Mouse (Mus musculus) neural tube, embryonic 11.5 days (tissue): Measurements from ENCODE around the gene Racgap1. TPM values are rescaled to one million over a fixed set of nuclear protein-coding genes. Genes with fewer than 3 reads are reported as not detected.

Source experiments
- ATAC-seq: fragments of 200-750 bp; cut with Nextera tagmentation; 2 replicates; pipeline ENCODE4 v1.8.0; 2017; ENCODE audit warnings: moderate number of reproducible peaks, mild to moderate bottlenecking, moderate TSS enrichment, moderate library complexity; ENCODE audit not compliant: insufficient read depth, low FRiP score, low TSS enrichment
- DNase-seq: peaks from one replicate; pipeline ENCODE4 v3.0.0-alpha.2; 2015; ENCODE audit warnings: low spot score
- H3K27ac ChIP-seq: fragments of 300-500 bp; sonication (generic); 2 replicates; pipeline ENCODE4 v1.5.1; 2014; ENCODE audit warnings: low read depth, mild to moderate bottlenecking, low read length
- H3K27me3 ChIP-seq: fragments of 300-500 bp; sonication (generic); 2 replicates; pipeline ENCODE4 v1.6.1; 2014; ENCODE audit warnings: mild to moderate bottlenecking, low read length, mixed read lengths; ENCODE audit not compliant: control insufficient read depth, insufficient read depth
- H3K36me3 ChIP-seq: fragments of 300-500 bp; sonication (generic); 2 replicates; pipeline ENCODE4 v1.6.1; 2014; ENCODE audit warnings: mild to moderate bottlenecking, low read length, moderate library complexity, mixed read lengths; ENCODE audit not compliant: control insufficient read depth, insufficient read depth
- H3K4me1 ChIP-seq: fragments of 300-500 bp; sonication (generic); 2 replicates; pipeline ENCODE4 v1.6.1; 2014; ENCODE audit warnings: low read length, mixed read lengths; ENCODE audit not compliant: control insufficient read depth, insufficient read depth
- H3K4me2 ChIP-seq: fragments of 300-500 bp; sonication (generic); 2 replicates; pipeline ENCODE4 v1.6.1; 2014; ENCODE audit warnings: low read depth, mild to moderate bottlenecking, moderate library complexity
- H3K4me3 ChIP-seq: fragments of 300-500 bp; sonication (generic); 2 replicates; pipeline ENCODE4 v1.5.1; 2014; ENCODE audit warnings: low read depth, low read length
- H3K9ac ChIP-seq: fragments of 300-500 bp; sonication (generic); 2 replicates; pipeline ENCODE4 v1.6.1; 2014; ENCODE audit warnings: mild to moderate bottlenecking, low read length
- H3K9me3 ChIP-seq: fragments of 300-500 bp; sonication (generic); 2 replicates; pipeline ENCODE4 v1.6.1; 2016; ENCODE audit warnings: low read length; ENCODE audit not compliant: control insufficient read depth
- WGBS: fragments of 180-500 bp; shearing (Covaris S2); extraction: QIAGEN DNeasy Blood & Tissue Kit; methylation state at CpG from one replicate; pipeline ENCODE4 v1.1.7; 2014; 5-methylcytosine and 5-hydroxymethylcytosine counted together
- polyA plus RNA-seq: library from polyadenylated mRNA; unstranded; fragments of >200 nt; fragmentation: Nextera tagmentation; extraction: Ambion mirVana; gene quantifications from 2 replicates; pipeline ENCODE4 v1.2.1, GENCODE M21; 2014

Gene Racgap1
- polyA plus RNA-seq, 1 experiment from 2014 or later: 185 TPM

DNA sequence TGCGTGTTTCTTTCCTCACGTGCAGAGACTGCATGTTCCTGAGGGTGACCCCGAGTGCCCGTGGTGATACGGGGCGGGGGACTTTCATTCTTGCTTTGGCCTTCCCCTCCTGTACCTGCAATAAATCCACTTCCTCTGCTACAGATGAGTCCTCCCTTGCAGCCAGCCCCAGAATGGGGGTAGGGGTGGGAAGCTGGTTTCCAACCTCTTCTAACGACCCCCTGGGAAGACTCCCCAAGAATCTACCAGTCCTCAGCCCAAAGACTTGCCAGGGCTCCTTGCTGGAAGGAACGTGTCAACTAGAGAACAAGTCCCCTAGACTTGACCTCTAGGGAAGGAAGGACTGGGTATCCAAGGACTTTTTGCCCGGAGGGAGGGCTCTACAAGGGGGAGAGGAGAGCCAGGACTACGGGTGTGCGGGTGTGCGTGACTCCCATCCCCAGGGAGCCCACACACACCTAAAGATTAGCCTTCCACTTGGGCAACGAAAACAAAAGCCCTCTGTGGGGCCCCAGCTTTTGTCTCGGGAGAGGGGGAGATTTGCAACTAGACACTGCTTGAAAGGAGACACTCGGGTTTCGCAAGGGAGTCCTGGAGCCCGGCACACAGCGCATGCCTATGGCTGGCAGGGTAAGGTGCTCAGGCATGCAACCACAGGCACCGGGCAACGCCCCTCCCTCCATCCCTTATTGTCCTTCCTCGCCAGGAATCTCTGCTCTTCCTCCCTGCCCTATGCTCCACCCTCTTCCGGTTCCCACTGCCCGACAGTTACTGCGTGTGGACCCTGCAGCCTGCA, 66.9 kb downstream of the Racgap1 start:
- Histone ChIP-seq H3K36me3 (no peaks in the 10 kb centered on the region), H3K9ac (no peak overlapping the region; the same call in 1 of the 2 replicates), H3K4me2 (peak overlapping the region; percentile 49), H3K27ac (no peak overlapping the region), H3K27me3 (peaks cover 75% of the 10 kb centered on the region), H3K9me3 (no peaks in the 10 kb centered on the region), H3K4me3 (peak overlapping the region; percentile 21), H3K4me1 (peaks cover 15% of the 10 kb centered on the region)
- DNase-seq (no peak), ATAC-seq (no peak)
- under 1% methylated on average over 24 of the region's 24 CpGs for WGBS

DNA sequence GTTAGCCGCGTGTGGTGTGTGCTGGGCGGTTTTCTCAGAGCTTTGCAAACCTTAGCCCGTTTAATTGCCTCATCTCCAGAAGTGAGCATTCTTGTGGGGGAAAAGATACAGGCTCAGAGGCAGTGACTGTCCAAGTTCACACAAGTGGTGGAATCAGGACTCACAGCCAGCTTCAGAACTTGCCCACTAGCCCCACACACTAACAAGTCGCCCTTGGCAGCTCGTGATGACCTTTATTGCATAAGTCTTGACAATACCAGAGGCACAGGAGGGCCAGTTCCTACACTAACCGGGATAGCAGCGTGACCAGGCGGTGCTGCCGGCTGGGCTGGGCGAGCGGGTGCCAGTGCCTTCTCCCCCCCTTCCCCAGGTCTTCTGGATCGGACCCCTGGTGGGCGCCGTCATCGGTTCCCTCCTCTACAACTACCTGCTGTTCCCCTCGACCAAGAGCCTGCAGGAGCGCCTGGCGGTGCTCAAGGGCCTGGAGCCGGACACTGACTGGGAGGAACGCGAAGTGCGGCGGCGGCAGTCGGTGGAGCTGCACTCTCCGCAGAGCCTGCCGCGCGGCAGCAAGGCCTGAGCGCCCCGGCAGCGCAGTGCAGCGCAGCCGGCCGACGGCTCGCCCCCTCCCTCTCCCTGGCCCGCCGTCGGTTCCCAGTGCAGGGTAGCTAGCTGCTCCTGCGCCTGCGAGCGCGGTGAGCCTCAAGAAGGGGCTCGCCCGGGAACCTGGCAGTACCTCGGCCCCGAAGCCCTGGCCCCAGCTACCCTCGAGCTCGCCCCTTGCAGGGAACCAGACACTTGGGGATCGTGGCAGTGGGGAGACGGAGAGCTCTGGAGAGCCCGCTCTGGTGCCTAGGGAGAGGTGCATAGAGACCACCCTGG, 67.8 kb downstream of the Racgap1 start:
- Histone ChIP-seq H3K36me3 (no peaks in the 10 kb centered on the region), H3K4me3 (peak overlapping the region; percentile 21), H3K4me2 (peak overlapping the region; percentile 49), H3K9ac (peak overlapping the region; percentile 37), H3K9me3 (no peaks in the 10 kb centered on the region), H3K27me3 (peaks cover 66% of the 10 kb centered on the region), H3K27ac (no peak overlapping the region), H3K4me1 (peaks cover 15% of the 10 kb centered on the region)
- 2% methylated on average over 54 of the region's 54 CpGs for WGBS
- ATAC-seq (no peak), DNase-seq (peak; percentile 68)

DNA sequence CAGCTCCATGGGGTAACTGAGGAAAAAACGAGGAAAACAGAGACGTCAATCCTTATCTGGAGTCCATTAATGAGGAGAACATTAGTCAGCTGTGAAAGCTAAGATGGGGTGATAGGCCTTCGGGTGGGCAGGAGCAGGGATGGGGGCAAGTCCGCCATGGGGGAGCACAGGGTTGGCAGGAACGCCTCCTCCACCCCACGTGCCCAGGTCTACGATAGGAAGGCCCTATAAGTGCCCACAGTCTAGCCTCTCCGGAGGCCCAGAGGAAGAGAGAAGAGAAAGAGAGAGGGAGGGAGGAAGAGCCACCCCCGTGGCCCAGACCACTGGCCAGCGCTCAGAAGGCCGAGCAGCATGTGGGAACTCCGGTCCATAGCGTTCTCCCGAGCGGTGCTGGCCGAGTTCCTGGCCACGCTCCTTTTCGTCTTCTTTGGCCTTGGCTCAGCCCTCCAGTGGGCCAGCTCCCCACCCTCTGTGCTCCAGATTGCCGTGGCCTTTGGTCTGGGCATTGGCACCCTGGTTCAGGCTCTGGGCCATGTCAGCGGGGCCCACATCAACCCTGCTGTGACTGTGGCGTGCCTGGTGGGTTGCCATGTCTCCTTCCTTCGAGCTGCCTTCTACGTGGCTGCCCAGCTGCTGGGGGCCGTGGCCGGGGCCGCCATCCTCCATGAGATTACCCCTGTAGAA, 72.5 kb downstream of the Racgap1 start, which contains the start of gene Aqp2:
Gene Aqp2, plus strand, starts transcription at position 254 of the 684 bp plus-strand sequence.
- no peaks in the 10 kb centered on the region for H3K36me3 ChIP-seq
- DNase-seq (no peak), ATAC-seq (no peak)
- no peaks in the 10 kb centered on the region for H3K9me3 ChIP-seq
- H3K27ac ChIP-seq: no peak within 1 kb of the TSS
- H3K4me3 ChIP-seq: no peak within 1 kb of the TSS
- 84% methylated on average over 26 of the region's 26 CpGs for WGBS
- H3K4me2 ChIP-seq: no peak within 1 kb of the TSS
- H3K27me3 ChIP-seq: peaks cover 20% of the 10 kb centered on the region
- H3K9ac ChIP-seq: no peak within 1 kb of the TSS; the same call in 1 of the 2 replicates
- H3K4me1 ChIP-seq: peaks cover 4% of the 10 kb centered on the region

Other genes with a start within 250 kb of the Racgap1 start
- 14.9 TPM in 2 replicates for gene Nckap5l, start 193.9 kb downstream of the Racgap1 start, polyA plus RNA-seq
- 17.6 and 18.1 TPM in 2 replicates for gene Bcdin3d, start 176.9 kb downstream of the Racgap1 start, polyA plus RNA-seq
- gene Faim2, start 123.5 kb downstream of the Racgap1 start, polyA plus RNA-seq: 1.5 and 2.3 TPM in 2 replicates
- not detected in 2 replicates for gene Aqp2, start 72.6 kb downstream of the Racgap1 start, polyA plus RNA-seq
- 0.27 and 0.59 TPM in 2 replicates for gene Aqp5, start 60.9 kb downstream of the Racgap1 start, polyA plus RNA-seq
- gene Aqp6, start 50.3 kb downstream of the Racgap1 start, polyA plus RNA-seq: 0.64 and 0.66 TPM in 2 replicates
- 15.1 and 17.0 TPM in 2 replicates for gene Asic1, start 18.7 kb upstream of the Racgap1 start, polyA plus RNA-seq
- 117 and 135 TPM in 2 replicates for gene Smarcd1, start 50.5 kb upstream of the Racgap1 start, polyA plus RNA-seq
- gene Gm17349, start 53.8 kb upstream of the Racgap1 start, polyA plus RNA-seq: not detected in 2 replicates
- 0.32 and 0.33 TPM in 2 replicates for gene Gpd1, start 65.9 kb upstream of the Racgap1 start, polyA plus RNA-seq
- 134 and 135 TPM in 2 replicates for gene Cox14, start 74.0 kb upstream of the Racgap1 start, polyA plus RNA-seq
- gene Cers5, start 121.2 kb upstream of the Racgap1 start, polyA plus RNA-seq: 65.1 and 69.7 TPM in 2 replicates
- gene Lima1, start 223.8 kb upstream of the Racgap1 start, polyA plus RNA-seq: 33.1 and 40.0 TPM in 2 replicates